Mouse (Mus musculus): ENCODE results near the gene Ubap2.

DNA sequence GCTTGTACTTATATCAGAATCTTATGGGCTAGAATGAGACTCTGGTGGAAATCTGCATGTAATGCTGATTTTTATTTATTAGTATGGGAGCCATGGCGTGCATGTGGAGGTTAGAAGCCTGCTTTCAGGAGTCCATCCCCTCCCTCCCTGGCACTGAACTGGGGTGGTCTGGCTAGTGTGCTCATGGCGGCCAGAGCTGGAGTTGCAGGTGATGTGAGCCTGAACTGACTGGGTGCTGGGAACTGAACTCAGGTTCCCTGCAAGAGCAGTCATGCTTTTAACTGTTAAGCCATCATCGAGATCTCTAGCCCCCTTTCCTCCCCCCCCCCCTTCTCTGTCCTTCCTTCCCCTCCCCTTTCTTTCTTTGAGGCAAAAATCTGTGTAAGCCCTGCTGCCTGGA lies 125.1 kb downstream of the Ubap2 start:
- no peak for TF ChIP-seq CTCF (IDR thresholded peaks at IDR 0.05; ENCODE audit: extremely low read depth, insufficient read length, insufficient replicate concordance, low read depth, low read length)
- TF ChIP-seq POLR2A (IDR thresholded peaks at IDR 0.05; ENCODE audit: low read depth, low read length), result no peak
